Mouse (Mus musculus) megakaryocyte, embryonic 14.5 days (primary cell): ENCODE measurements at regions not wholly inside any gene's neighbourhood (a gene's known extent, or its start where the extent isn't known, plus 50 kb on each side); places are given as distances from the start of the nearest gene placed in this dataset.

ENCODE experiments used
- FLI1 ChIP-seq: IDR thresholded peaks from 2 replicates; pipeline ENCODE4 v1.6.1; 2012; ENCODE audit warnings: low read length, inconsistent platforms, mixed read lengths
- GATA1 ChIP-seq: IDR thresholded peaks from 3 replicates; pipeline ENCODE4 v1.6.1; 2012; ENCODE audit warnings: mixed read lengths, low read length, inconsistent platforms, borderline replicate concordance

- no peak for TF ChIP-seq GATA1
- no peak for TF ChIP-seq FLI1
These were observed 162.4 kb downstream of the Rsl24d1 start for GRCm38 (mm10) chr9:73275671-73276070.
